Mouse (Mus musculus) stomach, postnatal 0 days (tissue): ENCODE measurements at regions not wholly inside any gene's neighbourhood (a gene's known extent, or its start where the extent isn't known, plus 50 kb on each side); places are given as distances from the start of the nearest gene placed in this dataset.

Experiments used
- CTCF ChIP-seq: IDR thresholded peaks from 2 replicates; pipeline ENCODE4 v1.5.1; 2016; ENCODE audit warnings: antibody characterized with exemption, low read depth, mild to moderate bottlenecking, moderate library complexity
- EP300 ChIP-seq: optimal IDR thresholded peaks from 2 replicates; pipeline ENCODE3; 2016; ENCODE audit warnings: antibody characterized with exemption

- TF ChIP-seq CTCF (no peak), EP300 (no peak)
Measured at GRCm38 (mm10) chr5:43461987-43462715, 53.2 kb upstream of the C1qtnf7 start.
